Mouse (Mus musculus) embryonic facial prominence, embryonic 15.5 days (tissue): ENCODE measurements around the gene Rarb. TPM values are rescaled to one million over a fixed set of nuclear protein-coding genes. Genes with fewer than 3 reads are reported as not detected.

Experiments
- ATAC-seq: fragments of 200-750 bp; cut with Nextera tagmentation; 2 replicates; pipeline ENCODE4 v1.8.0; 2017; ENCODE audit warnings: low read depth, moderate TSS enrichment; ENCODE audit not compliant: insufficient number of reproducible peaks, low FRiP score, low TSS enrichment
- H3K27ac ChIP-seq: fragments of 300-500 bp; sonication (generic); replicated peaks from 2 replicates; pipeline ENCODE4 v1.5.1; 2015; ENCODE audit warnings: mild to moderate bottlenecking, inconsistent platforms
- H3K27me3 ChIP-seq: fragments of 300-500 bp; sonication (generic); 2 replicates; pipeline ENCODE4 v1.6.1; 2015; ENCODE audit warnings: inconsistent platforms
- H3K36me3 ChIP-seq: fragments of 300-500 bp; sonication (generic); 2 replicates; pipeline ENCODE4 v1.6.1; 2015; ENCODE audit warnings: mild to moderate bottlenecking, inconsistent platforms
- H3K4me1 ChIP-seq: fragments of 300-500 bp; sonication (generic); 2 replicates; pipeline ENCODE4 v1.6.1; 2015; ENCODE audit warnings: inconsistent platforms
- H3K4me2 ChIP-seq: fragments of 300-500 bp; sonication (generic); replicated peaks from 2 replicates; pipeline ENCODE4 v1.6.1; 2015; ENCODE audit warnings: mild to moderate bottlenecking, inconsistent platforms
- H3K4me3 ChIP-seq: fragments of 300-500 bp; sonication (generic); replicated peaks from 2 replicates; pipeline ENCODE4 v1.5.1; 2015; ENCODE audit warnings: mild to moderate bottlenecking, inconsistent platforms
- H3K9ac ChIP-seq: fragments of 300-500 bp; sonication (generic); 2 replicates; pipeline ENCODE4 v1.6.1; 2015; ENCODE audit warnings: inconsistent platforms
- H3K9me3 ChIP-seq: fragments of 300-500 bp; sonication (generic); replicated peaks from 2 replicates; pipeline ENCODE4 v1.6.1; 2016; ENCODE audit warnings: inconsistent platforms
- WGBS: fragments of 180-500 bp; shearing (Covaris S2); methylation state at CpG from one replicate; pipeline ENCODE4 v1.1.7; 2015; 5-methylcytosine and 5-hydroxymethylcytosine counted together
- polyA plus RNA-seq: library from polyadenylated mRNA; unstranded; fragments of >200 nt; fragmentation: Nextera tagmentation; extraction: Ambion mirVana; gene quantifications from 2 replicates; pipeline ENCODE4 v1.2.1, GENCODE M21; 2015

The Rarb gene
- polyA plus RNA-seq, 1 experiment from 2014 or later: 12.6 TPM

DNA sequence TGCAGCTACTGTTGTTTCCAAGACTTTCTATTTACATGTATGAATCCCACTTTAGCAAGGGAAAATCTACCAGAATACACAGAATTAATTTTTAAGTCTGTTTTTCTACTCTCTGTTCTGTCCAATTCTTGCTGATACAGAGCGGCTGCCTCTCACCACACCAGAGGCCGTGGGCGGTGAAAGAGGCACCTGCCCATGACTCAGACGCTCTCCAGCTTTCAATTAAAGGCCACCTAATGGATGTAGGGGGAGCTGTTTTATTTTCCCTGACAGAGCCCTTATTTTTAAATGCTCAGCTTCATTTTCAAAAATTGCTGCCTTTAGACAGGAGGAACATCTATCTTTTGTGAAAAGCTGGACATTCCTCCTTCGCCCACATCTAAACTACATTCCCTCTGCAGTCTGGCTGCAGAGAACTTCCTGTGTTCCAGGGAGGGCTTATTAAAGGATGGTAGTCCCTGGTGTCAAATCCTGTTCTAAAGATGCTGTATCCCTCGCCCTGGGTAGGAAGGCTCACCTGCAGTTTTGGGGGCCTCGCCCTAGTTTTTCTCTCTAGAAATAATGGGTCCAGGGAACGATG lies 299.3 kb downstream of the Rarb start:
- no peak overlapping the region for H3K4me3 ChIP-seq
- H3K27ac ChIP-seq: no peak overlapping the region
- no peak overlapping the region for H3K4me2 ChIP-seq
- H3K36me3 ChIP-seq: no peaks in the 10 kb centered on the region
- no peaks in the 10 kb centered on the region for H3K9me3 ChIP-seq
- no peak for ATAC-seq
- 78% methylated on average over 8 of the region's 8 CpGs for WGBS
- H3K4me1 ChIP-seq: peaks cover 4% of the 10 kb centered on the region; the same call in 1 of the 2 replicates
- H3K27me3 ChIP-seq: no peaks in the 10 kb centered on the region
- no peak overlapping the region for H3K9ac ChIP-seq

- Histone ChIP-seq H3K4me2 (no peak overlapping the region), H3K36me3 (no peaks in the 10 kb centered on the region), H3K27me3 (no peaks in the 10 kb centered on the region), H3K27ac (no peak overlapping the region), H3K9ac (no peak overlapping the region), H3K9me3 (no peaks in the 10 kb centered on the region), H3K4me3 (no peak overlapping the region), H3K4me1 (peaks cover 4% of the 10 kb centered on the region; the same call in 1 of the 2 replicates)
- no peak for ATAC-seq
Observed at GRCm38 (mm10) chr14:16517958-16518357, 301.0 kb downstream of the Rarb start.

DNA sequence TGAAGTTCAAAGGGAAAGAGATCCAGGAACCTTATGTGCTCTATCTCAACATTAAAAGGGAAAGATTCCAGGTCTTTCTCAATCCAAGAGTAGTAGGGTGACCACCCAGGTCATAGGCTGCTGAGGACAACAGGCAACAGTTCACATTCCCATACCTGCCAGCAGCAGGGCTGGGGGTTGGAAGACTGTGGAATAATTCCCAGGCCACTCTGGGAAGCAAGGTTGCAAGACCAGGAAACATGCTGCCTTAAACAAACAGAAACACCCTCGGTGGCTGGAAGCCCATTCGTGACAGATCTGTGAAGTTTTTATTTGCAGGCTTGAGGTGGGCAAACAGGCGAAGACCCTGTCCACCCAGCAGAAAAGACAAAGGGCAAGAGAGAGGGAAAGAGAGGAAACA lies 303.2 kb downstream of the Rarb start:
- WGBS: 66% methylated on average over 3 of the region's 3 CpGs

DNA sequence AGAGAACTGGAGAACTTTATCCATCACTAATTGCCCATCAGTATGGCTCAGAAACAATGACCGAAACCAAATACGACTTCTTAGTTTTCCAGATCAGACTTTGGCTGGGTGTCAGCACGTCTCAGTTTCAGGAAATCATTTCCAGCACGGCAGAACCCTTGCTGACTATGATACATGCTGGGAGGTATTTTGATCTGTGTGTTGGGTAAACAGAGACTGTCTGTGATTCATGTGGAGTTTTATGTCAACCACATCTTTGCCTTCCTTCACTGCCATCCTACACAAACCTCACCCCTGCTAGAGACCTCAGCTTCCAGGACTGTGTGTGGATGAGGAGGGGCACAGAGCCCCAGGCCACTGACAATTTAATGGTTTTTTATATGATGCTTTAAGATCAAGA lies 308.4 kb downstream of the Rarb start:
- 14% methylated on average over 4 of the region's 4 CpGs for WGBS
- Histone ChIP-seq H3K4me1 (peaks cover 15% of the 10 kb centered on the region; the same call in 1 of the 2 replicates), H3K4me2 (no peak overlapping the region), H3K27me3 (no peaks in the 10 kb centered on the region), H3K9me3 (no peaks in the 10 kb centered on the region), H3K36me3 (no peaks in the 10 kb centered on the region; the same call in 1 of the 2 replicates), H3K9ac (no peak overlapping the region), H3K27ac (no peak overlapping the region; the same call in 1 of the 2 replicates), H3K4me3 (no peak overlapping the region)
- ATAC-seq: peak; percentile 51; the same call in 1 of the 2 replicates

More for the DNA sequence above, 303.2 kb downstream of the Rarb start:
- no peak overlapping the region for H3K9ac ChIP-seq
- H3K9me3 ChIP-seq: no peaks in the 10 kb centered on the region
- H3K4me2 ChIP-seq: no peak overlapping the region
- no peak overlapping the region for H3K27ac ChIP-seq
- no peak overlapping the region for H3K4me3 ChIP-seq
- no peaks in the 10 kb centered on the region for H3K36me3 ChIP-seq
- peaks cover 6% of the 10 kb centered on the region for H3K4me1 ChIP-seq
- H3K27me3 ChIP-seq: no peaks in the 10 kb centered on the region
- no peak for ATAC-seq

- Histone ChIP-seq H3K4me3 (no peak overlapping the region), H3K9ac (no peak overlapping the region), H3K27me3 (no peaks in the 10 kb centered on the region), H3K4me1 (peaks cover 15% of the 10 kb centered on the region; the same call in 1 of the 2 replicates), H3K4me2 (no peak overlapping the region), H3K9me3 (no peaks in the 10 kb centered on the region), H3K27ac (no peak overlapping the region), H3K36me3 (no peaks in the 10 kb centered on the region; the same call in 1 of the 2 replicates)
- peak; percentile 47; the same call in 1 of the 2 replicates for ATAC-seq
- 26% methylated on average over 4 of the region's 4 CpGs for WGBS
Observed at GRCm38 (mm10) chr14:16509825-16510224, 309.1 kb downstream of the Rarb start.

- Histone ChIP-seq H3K27ac (no peak overlapping the region), H3K4me1 (peaks cover 15% of the 10 kb centered on the region; the same call in 1 of the 2 replicates), H3K9me3 (no peaks in the 10 kb centered on the region), H3K4me3 (no peak overlapping the region), H3K4me2 (no peak overlapping the region), H3K9ac (no peak overlapping the region), H3K36me3 (no peaks in the 10 kb centered on the region; the same call in 1 of the 2 replicates), H3K27me3 (no peaks in the 10 kb centered on the region)
- no peak for ATAC-seq
- 89% methylated on average over 7 of the region's 7 CpGs for WGBS
Observed at GRCm38 (mm10) chr14:16508760-16509159, 310.2 kb downstream of the Rarb start.

DNA sequence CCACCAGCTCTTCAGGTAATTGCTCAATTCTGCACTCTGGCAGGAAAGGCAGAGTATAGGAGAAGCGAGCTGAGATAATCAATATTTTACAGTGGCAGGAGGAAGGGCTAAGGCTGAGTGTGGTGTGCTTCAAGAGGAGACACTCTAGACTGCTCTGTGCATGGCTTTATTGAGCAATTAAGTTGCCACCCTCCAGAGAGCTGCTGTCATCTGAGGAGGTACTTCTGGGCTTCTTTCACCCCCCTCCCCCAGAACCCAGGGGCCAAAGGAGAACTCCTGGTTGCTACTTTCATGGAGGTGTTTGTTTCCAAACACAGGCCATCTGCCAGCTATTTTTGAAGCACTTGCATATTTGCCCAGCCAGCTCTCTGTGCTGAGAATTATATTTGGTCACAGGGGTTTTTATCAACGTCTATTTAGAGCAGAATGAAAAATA lies 321.7 kb downstream of the Rarb start:
- peak; percentile 57; the same call in 1 of the 2 replicates for ATAC-seq
- Histone ChIP-seq H3K4me2 (no peak overlapping the region), H3K9me3 (no peaks in the 10 kb centered on the region), H3K4me3 (no peak overlapping the region), H3K27ac (no peak overlapping the region), H3K4me1 (no peaks in the 10 kb centered on the region), H3K36me3 (no peaks in the 10 kb centered on the region), H3K9ac (no peak overlapping the region), H3K27me3 (no peaks in the 10 kb centered on the region)
- WGBS: 33% methylated on average over 2 of the region's 2 CpGs

DNA sequence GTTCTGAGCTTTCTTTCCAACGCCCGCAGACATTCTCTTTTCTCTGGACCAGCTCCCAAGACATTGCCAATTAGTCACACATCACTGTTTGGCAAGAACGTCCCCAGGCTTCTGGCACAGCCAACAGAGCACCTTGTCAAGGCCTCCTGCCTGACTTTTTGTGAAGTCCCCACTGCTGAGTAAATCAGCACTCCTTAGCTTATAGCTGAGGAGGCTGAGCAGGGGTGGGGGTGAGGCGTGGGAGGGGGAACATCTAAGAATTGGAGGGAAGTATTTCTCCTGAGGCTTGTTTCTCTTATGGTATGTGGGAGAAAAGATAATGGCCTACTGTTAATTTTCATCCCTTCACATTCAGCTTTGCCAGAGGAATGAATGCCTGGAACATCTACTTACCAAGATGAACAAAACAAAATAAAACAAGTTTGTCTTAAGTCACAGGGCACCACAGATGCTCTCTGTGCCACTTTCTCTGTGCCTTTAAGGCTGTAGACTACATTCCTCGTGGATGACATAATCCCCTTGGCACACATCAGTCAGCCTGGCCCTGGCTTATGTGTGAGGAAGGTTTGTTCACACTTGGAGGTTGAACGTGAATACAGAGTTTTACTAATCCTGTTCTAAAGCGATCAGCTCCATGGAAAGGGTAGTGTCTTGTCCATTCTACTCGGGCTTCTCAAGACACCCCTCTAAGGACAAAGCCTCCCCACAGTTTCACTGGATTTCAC lies 335.1 kb downstream of the Rarb start:
- peak overlapping the region; percentile 68 for H3K27ac ChIP-seq
- H3K4me2 ChIP-seq: no peak overlapping the region
- H3K9ac ChIP-seq: no peak overlapping the region
- H3K4me1 ChIP-seq: peaks cover 18% of the 10 kb centered on the region
- peak; percentile 81 for ATAC-seq
- H3K36me3 ChIP-seq: no peaks in the 10 kb centered on the region
- no peaks in the 10 kb centered on the region for H3K27me3 ChIP-seq
- WGBS: 28% methylated on average over 8 of the region's 8 CpGs
- H3K4me3 ChIP-seq: no peak overlapping the region
- H3K9me3 ChIP-seq: no peaks in the 10 kb centered on the region

- no peak for ATAC-seq
- Histone ChIP-seq H3K4me1 (peaks cover 18% of the 10 kb centered on the region), H3K36me3 (no peaks in the 10 kb centered on the region), H3K9ac (no peak overlapping the region), H3K27ac (no peak overlapping the region), H3K4me3 (no peak overlapping the region), H3K4me2 (no peak overlapping the region), H3K27me3 (no peaks in the 10 kb centered on the region), H3K9me3 (no peaks in the 10 kb centered on the region)
- WGBS: 56% methylated on average over 6 of the region's 6 CpGs
Observed at GRCm38 (mm10) chr14:16480621-16481020, 338.3 kb downstream of the Rarb start.

GRCm38 (mm10) chr14:16479521-16479920 lies 339.4 kb downstream of the Rarb start:
- WGBS: 94% methylated on average over 2 of the region's 2 CpGs
- no peak overlapping the region for H3K4me3 ChIP-seq
- no peak for ATAC-seq
- no peaks in the 10 kb centered on the region for H3K36me3 ChIP-seq
- no peaks in the 10 kb centered on the region for H3K27me3 ChIP-seq
- peaks cover 15% of the 10 kb centered on the region for H3K4me1 ChIP-seq
- no peak overlapping the region for H3K4me2 ChIP-seq
- H3K27ac ChIP-seq: no peak overlapping the region
- H3K9me3 ChIP-seq: no peaks in the 10 kb centered on the region
- no peak overlapping the region for H3K9ac ChIP-seq

- Histone ChIP-seq H3K9ac (no peak overlapping the region), H3K4me3 (no peak overlapping the region), H3K4me2 (no peak overlapping the region), H3K27ac (no peak overlapping the region), H3K9me3 (no peaks in the 10 kb centered on the region), H3K4me1 (peaks cover 8% of the 10 kb centered on the region; the same call in 1 of the 2 replicates), H3K27me3 (no peaks in the 10 kb centered on the region), H3K36me3 (no peaks in the 10 kb centered on the region)
- ATAC-seq: no peak
- WGBS: 94% methylated on average over 1 of the region's 1 CpGs
Observed at GRCm38 (mm10) chr14:16478606-16479323, 340.2 kb downstream of the Rarb start.
